Mouse (Mus musculus) kidney, postnatal 0 days (tissue): ENCODE results near the gene Nme1. TPM values are rescaled to one million over a fixed set of nuclear protein-coding genes. Genes with fewer than 3 reads are reported as not detected.

Source experiments
- ATAC-seq: fragments of 200-750 bp; cut with Nextera tagmentation; replicated peaks from 2 replicates; pipeline ENCODE4 v1.8.0; 2017; ENCODE audit warnings: low read depth, moderate number of reproducible peaks, moderate TSS enrichment, moderate library complexity; ENCODE audit not compliant: low FRiP score
- DNase-seq: peaks from one replicate; pipeline ENCODE4 v3.0.0-alpha.2; 2016; ENCODE audit warnings: low spot score
- H3K27ac ChIP-seq: fragments of 300-500 bp; sonication (generic); 2 replicates; pipeline ENCODE4 v1.5.1; 2014; ENCODE audit warnings: mild to moderate bottlenecking
- H3K27me3 ChIP-seq: fragments of 300-500 bp; sonication (generic); 2 replicates; pipeline ENCODE4 v1.6.1; 2014; ENCODE audit warnings: low read length, mixed read lengths; ENCODE audit not compliant: insufficient read depth
- H3K36me3 ChIP-seq: fragments of 300-500 bp; sonication (generic); 2 replicates; pipeline ENCODE4 v1.6.1; 2014; ENCODE audit warnings: low read length, mixed read lengths; ENCODE audit not compliant: insufficient read depth
- H3K4me1 ChIP-seq: fragments of 300-500 bp; sonication (generic); replicated peaks from 2 replicates; pipeline ENCODE4 v1.6.1; 2014; ENCODE audit warnings: antibody characterized with exemption, low read length, mixed read lengths; ENCODE audit not compliant: insufficient read depth
- H3K4me2 ChIP-seq: fragments of 300-500 bp; sonication (generic); 2 replicates; pipeline ENCODE4 v1.6.1; 2014; ENCODE audit warnings: mild to moderate bottlenecking, low read length, moderate library complexity, mixed read lengths
- H3K4me3 ChIP-seq: fragments of 300-500 bp; sonication (generic); replicated peaks from 2 replicates; pipeline ENCODE4 v1.5.1; 2014; ENCODE audit warnings: low read depth, low read length
- H3K9ac ChIP-seq: fragments of 300-500 bp; sonication (generic); 2 replicates; pipeline ENCODE4 v1.6.1; 2014; ENCODE audit warnings: low read depth, low read length
- H3K9me3 ChIP-seq: fragments of 300-500 bp; sonication (generic); replicated peaks from 2 replicates; pipeline ENCODE4 v1.6.1; 2016; ENCODE audit warnings: low read length, inconsistent platforms, mixed read lengths
- CTCF ChIP-seq: IDR thresholded peaks from 2 replicates; pipeline ENCODE4 v1.5.1; 2016; ENCODE audit warnings: antibody characterized with exemption, low read depth, mild to moderate bottlenecking, moderate library complexity
- WGBS: fragments of 180-500 bp; shearing (Covaris S2); extraction: QIAGEN DNeasy Blood & Tissue Kit; methylation state at CpG from one replicate; pipeline ENCODE4 v1.1.7; 2014; 5-methylcytosine and 5-hydroxymethylcytosine counted together
- polyA plus RNA-seq: library from polyadenylated mRNA; unstranded; fragments of >200 nt; fragmentation: Nextera tagmentation; extraction: Ambion mirVana; gene quantifications from 2 replicates; pipeline ENCODE4 v1.2.1, GENCODE M21; 2015

Nme1 gene
- polyA plus RNA-seq, 1 experiment from 2014 or later: 132 TPM

GRCm38 (mm10) chr11:93956159-93956558, 12.2 kb downstream of the Nme1 start, which contains the start of gene Nme2:
TSS of gene Nme2 (minus strand) at chr11:93956259.
- Histone ChIP-seq H3K9me3 (no peaks in the 10 kb centered on the region), H3K4me1 (0 out of 2 replicates have a peak, but pooled peaks cover 12% of the 10 kb centered on the region), H3K36me3 (peaks cover 19% of the 10 kb centered on the region), H3K27ac (peak within 1 kb of the TSS; percentile 88), H3K4me3 (peak within 1 kb of the TSS; percentile 65), H3K9ac (peak within 1 kb of the TSS; percentile 63), H3K27me3 (no peaks in the 10 kb centered on the region), H3K4me2 (peak within 1 kb of the TSS; percentile 73)
- under 1% methylated on average over 6 of the region's 6 CpGs for WGBS
- TF ChIP-seq CTCF: no peak
- 0 out of 2 replicates have a peak, but pooled peaks have one; percentile 0 for ATAC-seq
- DNase-seq: no peak

GRCm38 (mm10) chr11:93955256-93956150, 12.8 kb downstream of the Nme1 start:
- H3K36me3 ChIP-seq: peaks cover 17% of the 10 kb centered on the region
- H3K4me2 ChIP-seq: peak overlapping the region; percentile 73
- H3K9ac ChIP-seq: peak overlapping the region; percentile 63
- H3K27ac ChIP-seq: peak overlapping the region; percentile 88
- H3K4me1 ChIP-seq: 0 out of 2 replicates have a peak, but pooled peaks cover 12% of the 10 kb centered on the region
- 2% methylated on average over 67 of the region's 67 CpGs for WGBS
- TF ChIP-seq CTCF: peak; percentile 44
- H3K9me3 ChIP-seq: no peaks in the 10 kb centered on the region
- peak; percentile 97 for DNase-seq
- ATAC-seq: peak; percentile 94
- no peaks in the 10 kb centered on the region for H3K27me3 ChIP-seq
- H3K4me3 ChIP-seq: peak overlapping the region; percentile 65

GRCm38 (mm10) chr11:93954738-93955255, 13.5 kb downstream of the Nme1 start:
- Histone ChIP-seq H3K9me3 (no peaks in the 10 kb centered on the region), H3K36me3 (peaks cover 17% of the 10 kb centered on the region), H3K4me2 (peak overlapping the region; percentile 73), H3K4me1 (0 out of 2 replicates have a peak, but pooled peaks cover 12% of the 10 kb centered on the region), H3K27me3 (no peaks in the 10 kb centered on the region), H3K9ac (peak overlapping the region; percentile 63), H3K27ac (peak overlapping the region; percentile 88), H3K4me3 (peak overlapping the region; percentile 65)
- no peak for ATAC-seq
- TF ChIP-seq CTCF: no peak
- 44% methylated on average over 13 of the region's 13 CpGs for WGBS
- DNase-seq: no peak

- Histone ChIP-seq H3K27me3 (no peaks in the 10 kb centered on the region), H3K9me3 (no peaks in the 10 kb centered on the region), H3K36me3 (peaks cover 17% of the 10 kb centered on the region), H3K9ac (no peak overlapping the region), H3K4me3 (no peak overlapping the region), H3K4me2 (0 out of 2 replicates have a peak overlapping the region, but pooled peaks have one; percentile 21), H3K27ac (0 out of 2 replicates have a peak overlapping the region, but pooled peaks have one; percentile 15), H3K4me1 (0 out of 2 replicates have a peak, but pooled peaks cover 12% of the 10 kb centered on the region)
- TF ChIP-seq CTCF: no peak
- WGBS: 34% methylated on average over 5 of the region's 5 CpGs
- no peak for ATAC-seq
- peak; percentile 75 for DNase-seq
Measured at GRCm38 (mm10) chr11:93952376-93952775, 15.9 kb downstream of the Nme1 start.

GRCm38 (mm10) chr11:93950045-93950444, 18.3 kb downstream of the Nme1 start:
- Histone ChIP-seq H3K4me2 (no peak overlapping the region), H3K9ac (no peak overlapping the region), H3K4me1 (0 out of 2 replicates have a peak, but pooled peaks cover 12% of the 10 kb centered on the region), H3K9me3 (no peaks in the 10 kb centered on the region), H3K4me3 (no peak overlapping the region), H3K27ac (no peak overlapping the region), H3K27me3 (no peaks in the 10 kb centered on the region), H3K36me3 (peaks cover 17% of the 10 kb centered on the region)
- no peak for DNase-seq
- peak; percentile 54 for ATAC-seq
- peak; percentile 42 for TF ChIP-seq CTCF
- 90% methylated on average over 1 of the region's 1 CpGs for WGBS

GRCm38 (mm10) chr11:93948887-93949567, 19.3 kb downstream of the Nme1 start:
- ATAC-seq (no peak), DNase-seq (peak; percentile 52)
- H3K4me1 ChIP-seq: 0 out of 2 replicates have a peak, but pooled peaks cover 12% of the 10 kb centered on the region
- WGBS: 79% methylated on average over 9 of the region's 9 CpGs
- no peaks in the 10 kb centered on the region for H3K27me3 ChIP-seq
- H3K9me3 ChIP-seq: no peaks in the 10 kb centered on the region
- H3K4me2 ChIP-seq: no peak overlapping the region
- no peak overlapping the region for H3K27ac ChIP-seq
- no peak overlapping the region for H3K4me3 ChIP-seq
- no peak for TF ChIP-seq CTCF
- H3K36me3 ChIP-seq: peaks cover 17% of the 10 kb centered on the region
- H3K9ac ChIP-seq: no peak overlapping the region
